ENCODE assay signal across 1 mouse cellular context in genomic region chr5:140321042-140321755, GRCm38 (mm10).
TF ChIP-seq lines count a peak whose summit lies in the region.

Gene Mad1l1 (minus strand): TSS chr5:140321552.
Gene Nudt1 (plus strand): TSS chr5:140321656.

TF ChIP-seq in CH12.LX, 34 proteins besides CTCF, POLR2A, EP300 and RAD21 (continued from another document):
- TF ChIP-seq TBP (conservative IDR thresholded peaks at IDR 0.05; ENCODE audit: low read depth, low read length): peak; percentile 93
- TF ChIP-seq MXI1 (IDR thresholded peaks at IDR 0.05; ENCODE audit: low read depth, low read length): peak; percentile 98
- TF ChIP-seq IRF4 (IDR thresholded peaks at IDR 0.05; ENCODE audit: low read depth, low read length): no peak
- TF ChIP-seq USF1 (IDR thresholded peaks at IDR 0.05; ENCODE audit: low read depth, low read length): no peak
- TF ChIP-seq PAX5 (IDR thresholded peaks at IDR 0.05; ENCODE audit: low read length): no peak
- no peak for TF ChIP-seq ETS1 (conservative IDR thresholded peaks at IDR 0.05; ENCODE audit: low read depth, low read length)
- no peak for TF ChIP-seq ZKSCAN1 (IDR thresholded peaks at IDR 0.05; ENCODE audit: borderline replicate concordance, low read depth, low read length)
- TF ChIP-seq BHLHE40 (IDR thresholded peaks at IDR 0.05; ENCODE audit: low read depth, low read length): no peak
- peak; percentile 59; the same call in 1 of the 2 replicates for TF ChIP-seq UBTF (IDR thresholded peaks at IDR 0.05; ENCODE audit: low read depth, low read length)
- 0 out of 2 replicates have a peak, but pooled peaks have one; percentile 12 for TF ChIP-seq SIN3A (IDR thresholded peaks at IDR 0.05; ENCODE audit: low read length)
- TF ChIP-seq MAZ (IDR thresholded peaks at IDR 0.05; ENCODE audit: low read depth, low read length): no peak
- no peak for TF ChIP-seq JUND (conservative IDR thresholded peaks at IDR 0.05; ENCODE audit: low read depth, low read length)
- no peak for TF ChIP-seq ZNF384 (IDR thresholded peaks at IDR 0.05; ENCODE audit: low read depth, low read length)
- TF ChIP-seq ZMIZ1 (IDR thresholded peaks at IDR 0.05; ENCODE audit: low read depth, low read length): peak; percentile 89
- TF ChIP-seq JUN (IDR thresholded peaks at IDR 0.05; ENCODE audit: insufficient read depth, low read depth, low read length): no peak
- TF ChIP-seq SMC3 (IDR thresholded peaks at IDR 0.05; ENCODE audit: low read depth, low read length): no peak
- no peak for TF ChIP-seq MAFK (IDR thresholded peaks at IDR 0.05; ENCODE audit: insufficient replicate concordance, low read length)
